In the genomic region with DNA sequence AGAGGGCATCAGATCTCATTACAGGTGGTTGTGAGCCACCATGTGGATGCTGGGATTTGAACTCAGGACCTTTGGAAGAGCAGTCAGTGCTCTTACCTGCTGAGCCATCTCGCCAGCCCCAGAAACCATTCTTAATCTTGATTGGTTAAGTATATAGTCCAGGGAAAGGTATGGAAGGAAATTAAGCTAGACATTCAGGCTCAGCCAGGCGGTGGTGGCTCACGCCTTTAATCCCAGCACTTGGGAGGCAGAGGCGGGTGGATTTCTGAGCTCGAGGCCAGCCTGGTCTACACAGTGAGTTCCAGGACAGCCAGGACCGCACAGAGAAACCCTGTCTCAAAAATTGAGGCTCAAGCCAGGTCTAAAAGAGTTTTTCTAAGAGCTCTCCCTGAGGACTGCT, we compare ENCODE assay signal across 8 mouse cellular contexts. TPM values are rescaled to one million over a fixed set of nuclear protein-coding genes. Genes with fewer than 3 reads are reported as not detected.
DNase-seq lines count a peak whose midpoint lies in the region; ATAC-seq and TF ChIP-seq lines count a peak whose summit lies in the region.
"Not testable (repeated sequence)": the region's sequence is repeated elsewhere in the genome, so short reads cannot be mapped to it uniquely, and the experiment has no call there.

A gene (plus strand): TSS at position 301 of the 400 bp plus-strand sequence.

- TF ChIP-seq POLR2A in cerebellum, adult 2 months (IDR thresholded peaks at IDR 0.05; ENCODE audit: borderline replicate concordance, insufficient read depth, low read length): not testable (repeated sequence)

- H3K27me3 ChIP-seq in cerebellum, adult 2 months (ENCODE audit: control insufficient read depth, insufficient read depth, low read length); forebrain, postnatal 0 days (ENCODE audit: insufficient read depth, low read length); heart, embryonic 15.5 days; intestine, embryonic 16.5 days (replicated peaks; ENCODE audit: control insufficient read depth, insufficient read depth, low read length); lung, embryonic 16.5 days (ENCODE audit: control insufficient read depth, insufficient read depth, low read depth, low read length); neural tube, embryonic 14.5 days (ENCODE audit: control insufficient read depth, insufficient read depth, low read length): not testable (repeated sequence)

- H3K4me2 ChIP-seq in forebrain, postnatal 0 days (ENCODE audit: low read depth); heart, embryonic 15.5 days; intestine, embryonic 16.5 days (ENCODE audit: low read depth, low read length); lung, embryonic 16.5 days (ENCODE audit: low read depth, low read length); neural tube, embryonic 14.5 days (ENCODE audit: low read depth, low read length): not testable (repeated sequence)

- H3K4me3 ChIP-seq in cerebellum, adult 2 months (replicated peaks; ENCODE audit: insufficient read depth, low read depth, low read length); forebrain, postnatal 0 days (ENCODE audit: low read depth, low read length); heart, embryonic 15.5 days; intestine, embryonic 16.5 days (ENCODE audit: low read length); lung, embryonic 16.5 days (ENCODE audit: low read length); neural tube, embryonic 14.5 days (ENCODE audit: low read depth, low read length): not testable (repeated sequence)

- not testable (repeated sequence) for H3K27ac ChIP-seq in cerebellum, adult 2 months (ENCODE audit: insufficient read depth, low read length); forebrain, postnatal 0 days (ENCODE audit: low read depth, low read length); heart, embryonic 15.5 days; intestine, embryonic 16.5 days (ENCODE audit: low read length); lung, embryonic 16.5 days (ENCODE audit: low read length); neural tube, embryonic 14.5 days (ENCODE audit: low read depth, low read length)

- not testable (repeated sequence) for H3K4me1 ChIP-seq in cerebellum, adult 2 months (ENCODE audit: control insufficient read depth, insufficient read depth, low read length); forebrain, postnatal 0 days (ENCODE audit: insufficient read depth); heart, embryonic 15.5 days (replicated peaks); intestine, embryonic 16.5 days (ENCODE audit: control insufficient read depth, insufficient read depth, low read length); lung, embryonic 16.5 days (replicated peaks; ENCODE audit: control insufficient read depth, insufficient read depth, low read length); neural tube, embryonic 14.5 days (ENCODE audit: control insufficient read depth, insufficient read depth, low read length)

- not testable (repeated sequence) for H3K36me3 ChIP-seq in forebrain, postnatal 0 days (ENCODE audit: insufficient read depth); heart, embryonic 15.5 days; intestine, embryonic 16.5 days (ENCODE audit: control insufficient read depth, insufficient read depth, low read length); lung, embryonic 16.5 days (ENCODE audit: control insufficient read depth, insufficient read depth, low read length); neural tube, embryonic 14.5 days (ENCODE audit: control insufficient read depth, insufficient read depth, low read length)

- 93% methylated on average over 4 of the region's 6 CpGs for WGBS in cerebellum, adult 2 months
- WGBS in forebrain, postnatal 0 days: 97% methylated on average over 3 of the region's 6 CpGs
- 94% methylated on average over 5 of the region's 6 CpGs for WGBS in heart, embryonic 15.5 days
- 99% methylated on average over 3 of the region's 6 CpGs for WGBS in intestine, embryonic 16.5 days
- 93% methylated on average over 4 of the region's 6 CpGs for WGBS in lung, embryonic 16.5 days
- WGBS in neural tube, embryonic 14.5 days: 96% methylated on average over 5 of the region's 6 CpGs

- DNase-seq in cerebellum, adult 2 months; forebrain, postnatal 0 days; left cerebral cortex, postnatal 25 days (ENCODE audit: low spot score in 2 of 2): not testable (repeated sequence)

- ATAC-seq in CD4-positive, CD25-positive, alpha-beta regulatory T cell, adult 4 months; forebrain, postnatal 0 days; heart, embryonic 15.5 days (replicated peaks; ENCODE audit: insufficient number of reproducible peaks, insufficient read depth, low FRiP score, low read depth); intestine, embryonic 16.5 days; lung, embryonic 16.5 days (ENCODE audit: low read depth); neural tube, embryonic 14.5 days (ENCODE audit: low read depth): not testable (repeated sequence)

- H3K9me3 ChIP-seq in forebrain, postnatal 0 days (ENCODE audit: low read length); heart, embryonic 15.5 days (replicated peaks); intestine, embryonic 16.5 days (ENCODE audit: control insufficient read depth, low read length); lung, embryonic 16.5 days (ENCODE audit: control insufficient read depth, low read length); neural tube, embryonic 14.5 days (ENCODE audit: control insufficient read depth, low read length): not testable (repeated sequence)

- intact Hi-C loops in left cerebral cortex, postnatal 25 days (cut with DNase I): not testable (repeated sequence)

- not testable (repeated sequence) for TF ChIP-seq CTCF in cerebellum, adult 2 months (IDR thresholded peaks at IDR 0.05; ENCODE audit: borderline replicate concordance, insufficient read depth, low read depth, low read length); forebrain, postnatal 0 days (IDR thresholded peaks at IDR 0.05; ENCODE audit: low read depth)

- not testable (repeated sequence) for H3K9ac ChIP-seq in forebrain, postnatal 0 days; heart, embryonic 15.5 days; intestine, embryonic 16.5 days (ENCODE audit: low read depth, low read length); lung, embryonic 16.5 days (ENCODE audit: low read length); neural tube, embryonic 14.5 days (replicated peaks; ENCODE audit: low read depth, low read length)

RNA-seq across cellular contexts. Expression of the gene that starts here (rescaled TPM):
- 10 to 100 TPM; 56.0 to 66.6 TPM for polyA plus RNA-seq in CD4-positive, CD25-positive, alpha-beta regulatory T cell, adult 4 months (2017; shearing (Covaris generic))
- polyA plus RNA-seq in cerebellum, adult 2 months (2012; rRNA removed): 184 and 193 TPM in 2 replicates
- 223 and 282 TPM in 2 replicates for total RNA-seq in forebrain, postnatal 0 days (2014; rRNA removed)
- 89.8 and 111 TPM in 2 replicates for polyA plus RNA-seq in forebrain, postnatal 0 days (2015; fragmentation: Nextera tagmentation; extraction: Ambion mirVana)
- 95.3 and 129 TPM in 2 replicates for polyA plus RNA-seq in heart, embryonic 15.5 days (2015; fragmentation: Nextera tagmentation; extraction: Ambion mirVana)
- polyA plus RNA-seq in intestine, embryonic 16.5 days (2015; fragmentation: Nextera tagmentation; extraction: Ambion mirVana): 158 and 162 TPM in 2 replicates
- total RNA-seq in left cerebral cortex, postnatal 25 days (2021): 100 to 1,000 TPM; 279 to 287 TPM
- polyA plus RNA-seq in lung, embryonic 16.5 days (2015; fragmentation: Nextera tagmentation; extraction: Ambion mirVana): 139 and 140 TPM in 2 replicates
- 112 and 134 TPM in 2 replicates for polyA plus RNA-seq in neural tube, embryonic 14.5 days (2014; fragmentation: Nextera tagmentation; extraction: Ambion mirVana)
